Mouse (Mus musculus) cortical plate, adult 2 months (tissue): ENCODE results near the gene Clec1a.

Experiments used
- CTCF ChIP-seq: fragments of 200-500 bp; IDR thresholded peaks from 2 replicates; pipeline ENCODE4 v1.5.1; 2011; ENCODE audit warnings: mild to moderate bottlenecking, control low read depth, low read length; ENCODE audit not compliant: insufficient read depth; ENCODE audit errors: extremely low read depth
- POLR2A ChIP-seq: fragments of 200-500 bp; IDR thresholded peaks from 2 replicates; pipeline ENCODE4 v1.6.1; 2011; ENCODE audit warnings: mild to moderate bottlenecking, low read length, control low read depth; ENCODE audit not compliant: insufficient read depth; ENCODE audit errors: extremely low read depth

DNA sequence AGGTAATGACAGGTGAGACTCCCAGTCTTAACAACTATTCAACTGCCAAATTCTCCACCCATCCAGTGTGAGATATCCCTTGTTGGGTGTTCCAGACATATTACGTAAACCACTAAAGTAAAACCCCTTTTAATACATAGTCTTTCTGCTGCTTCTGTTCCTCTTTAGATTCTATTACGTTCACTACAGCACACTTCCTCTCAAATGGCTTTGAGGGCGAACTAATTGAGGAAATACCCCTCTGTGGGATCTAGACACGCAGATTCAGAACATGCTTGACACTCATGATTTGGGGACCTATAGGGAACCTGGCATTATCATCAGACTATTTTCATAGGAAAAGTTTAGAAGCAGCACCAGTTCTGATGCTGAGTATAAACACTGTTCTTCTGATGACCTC lies 43.1 kb upstream of the Clec1a start:
- TF ChIP-seq POLR2A (no peak), CTCF (no peak)
